Mouse (Mus musculus) monocyte, adult 5-6 weeks (primary cell): ENCODE data around the gene Pkdcc. TPM values are rescaled to one million over a fixed set of nuclear protein-coding genes. Genes with fewer than 3 reads are reported as not detected.

Experiments
- total RNA-seq: library from RNA; stranded (forward); fragments of 200-1000, 200-491, 200-594 nt; gene quantifications from 3 replicates; pipeline ENCODE4 v1.2.3, GENCODE M21; 2017

Gene Pkdcc
- total RNA-seq, 1 experiment from 2014 or later, result 17.0 TPM

Other genes with a start within 250 kb of the Pkdcc start
- 55.7 to 71.2 TPM (median 60.9 TPM) in 3 replicates for gene Eml4, start 135.6 kb downstream of the Pkdcc start, total RNA-seq